15 mouse cellular contexts compared by ENCODE assay signal in genomic region chr14:59862351-59862750, GRCm38 (mm10).
DNase-seq lines count a peak whose midpoint lies in the region; ATAC-seq and TF ChIP-seq lines count a peak whose summit lies in the region.
"Had no signal": no experiment of that assay in that cellular context is flagged by ENCODE, and none has a peak within 500 bp of the region (broad histone marks: within the 10 kb centered on the region; RNA-seq: fewer than 3 reads in every experiment).

No protein-coding gene starts in this region.

- peak; percentile 58 for DNase-seq in hindbrain, embryonic 14.5 days (ENCODE audit: low spot score)
- DNase-seq in hindbrain, embryonic 10.5 days (ENCODE audit: low spot score), result no peak
- peak; percentile 54 for DNase-seq in midbrain, embryonic 14.5 days
- peak; percentile 51 for DNase-seq in hindbrain, postnatal 0 days (ENCODE audit: low spot score)
- DNase-seq in layer of hippocampus, postnatal 10 days (ENCODE audit: low spot score in 2 of 2), result no peak
- no peak for DNase-seq in frontal cortex, adult 2 months (ENCODE audit: extremely low spot score in 1 of 2, low spot score in 1 of 2)
- DNase-seq: cerebellum, adult 11 months; gastrocnemius, postnatal 36 days; liver, embryonic 13.5 days had no signal

- TF ChIP-seq CTCF in hindbrain, postnatal 0 days (IDR thresholded peaks at IDR 0.05; ENCODE audit: low read depth), result no peak

- no peak overlapping the region for H3K4me2 ChIP-seq in hindbrain, embryonic 14.5 days (replicated peaks)
- H3K4me2 ChIP-seq in midbrain, embryonic 14.5 days (ENCODE audit: low read length), result no peak overlapping the region
- H3K4me2 ChIP-seq in midbrain, embryonic 13.5 days (replicated peaks), result no peak overlapping the region
- no peak overlapping the region for H3K4me2 ChIP-seq in hindbrain, postnatal 0 days (ENCODE audit: low read depth, low read length)
- no peak overlapping the region for H3K4me2 ChIP-seq in neural tube, embryonic 15.5 days
- H3K4me2 ChIP-seq: embryonic facial prominence, embryonic 13.5 days; heart, embryonic 11.5 days; liver, embryonic 13.5 days had no signal

- peak; percentile 55; the same call in 1 of the 2 replicates for ATAC-seq in hindbrain, embryonic 14.5 days (ENCODE audit: low FRiP score)
- no peak for ATAC-seq in midbrain, embryonic 14.5 days (ENCODE audit: low FRiP score, low TSS enrichment)
- ATAC-seq in midbrain, embryonic 13.5 days, result no peak
- ATAC-seq in hindbrain, postnatal 0 days, result peak; percentile 58; the same call in 1 of the 2 replicates
- ATAC-seq in neural tube, embryonic 15.5 days (ENCODE audit: low FRiP score), result no peak
- ATAC-seq: intestine, postnatal 0 days had no signal

- no peaks in the 10 kb centered on the region for H3K4me1 ChIP-seq in hindbrain, embryonic 14.5 days (replicated peaks; ENCODE audit: control insufficient read depth, insufficient read depth, low read length)
- no peaks in the 10 kb centered on the region for H3K4me1 ChIP-seq in hindbrain, embryonic 10.5 days (replicated peaks)
- no peaks in the 10 kb centered on the region for H3K4me1 ChIP-seq in midbrain, embryonic 14.5 days (ENCODE audit: control insufficient read depth, insufficient read depth, low read length)
- H3K4me1 ChIP-seq in midbrain, embryonic 13.5 days (replicated peaks), result peaks cover 9% of the 10 kb centered on the region
- no peaks in the 10 kb centered on the region for H3K4me1 ChIP-seq in hindbrain, postnatal 0 days (ENCODE audit: insufficient read depth, low read length)
- 0 out of 2 replicates have a peak, but pooled peaks cover 6% of the 10 kb centered on the region for H3K4me1 ChIP-seq in neural tube, embryonic 15.5 days
- H3K4me1 ChIP-seq: liver, embryonic 13.5 days had no signal

- no peak overlapping the region for H3K9ac ChIP-seq in hindbrain, embryonic 14.5 days
- no peak overlapping the region for H3K9ac ChIP-seq in midbrain, embryonic 14.5 days (replicated peaks; ENCODE audit: low read length)
- H3K9ac ChIP-seq in midbrain, embryonic 13.5 days (replicated peaks), result no peak overlapping the region
- H3K9ac ChIP-seq in hindbrain, postnatal 0 days (replicated peaks; ENCODE audit: low read length), result no peak overlapping the region
- no peak overlapping the region for H3K9ac ChIP-seq in neural tube, embryonic 15.5 days (replicated peaks)
- H3K9ac ChIP-seq: embryonic facial prominence, embryonic 13.5 days; liver, embryonic 13.5 days had no signal

- no peaks in the 10 kb centered on the region for H3K36me3 ChIP-seq in hindbrain, embryonic 14.5 days (replicated peaks; ENCODE audit: control insufficient read depth, insufficient read depth)
- no peaks in the 10 kb centered on the region for H3K36me3 ChIP-seq in hindbrain, embryonic 10.5 days
- no peaks in the 10 kb centered on the region for H3K36me3 ChIP-seq in midbrain, embryonic 14.5 days (ENCODE audit: control insufficient read depth, insufficient read depth, low read length)
- no peaks in the 10 kb centered on the region for H3K36me3 ChIP-seq in midbrain, embryonic 13.5 days
- H3K36me3 ChIP-seq in hindbrain, postnatal 0 days (ENCODE audit: insufficient read depth, low read length), result no peaks in the 10 kb centered on the region
- H3K36me3 ChIP-seq in neural tube, embryonic 15.5 days, result no peaks in the 10 kb centered on the region
- H3K36me3 ChIP-seq: embryonic facial prominence, embryonic 13.5 days; liver, embryonic 13.5 days had no signal

- peaks cover 4% of the 10 kb centered on the region; the same call in 1 of the 2 replicates for H3K9me3 ChIP-seq in hindbrain, embryonic 14.5 days (ENCODE audit: control insufficient read depth, low read length)
- peaks cover 6% of the 10 kb centered on the region; the same call in 1 of the 2 replicates for H3K9me3 ChIP-seq in hindbrain, embryonic 10.5 days
- no peaks in the 10 kb centered on the region for H3K9me3 ChIP-seq in midbrain, embryonic 14.5 days (ENCODE audit: control insufficient read depth, low read length)
- peaks cover 4% of the 10 kb centered on the region; the same call in 1 of the 2 replicates for H3K9me3 ChIP-seq in midbrain, embryonic 13.5 days
- H3K9me3 ChIP-seq in hindbrain, postnatal 0 days (ENCODE audit: low read length), result peaks cover 3% of the 10 kb centered on the region; the same call in 1 of the 2 replicates
- peaks cover 4% of the 10 kb centered on the region; the same call in 1 of the 2 replicates for H3K9me3 ChIP-seq in neural tube, embryonic 15.5 days (replicated peaks)
- H3K9me3 ChIP-seq: liver, embryonic 13.5 days had no signal

- no peak overlapping the region for H3K27ac ChIP-seq in hindbrain, embryonic 14.5 days
- no peak overlapping the region for H3K27ac ChIP-seq in hindbrain, embryonic 10.5 days
- H3K27ac ChIP-seq in midbrain, embryonic 14.5 days (replicated peaks; ENCODE audit: low read depth, low read length), result no peak overlapping the region
- no peak overlapping the region for H3K27ac ChIP-seq in midbrain, embryonic 13.5 days
- no peak overlapping the region for H3K27ac ChIP-seq in hindbrain, postnatal 0 days
- H3K27ac ChIP-seq in neural tube, embryonic 15.5 days (replicated peaks), result 0 out of 2 replicates have a peak overlapping the region, but pooled peaks have one; percentile 1
- H3K27ac ChIP-seq: embryonic facial prominence, embryonic 13.5 days; liver, embryonic 13.5 days had no signal

- H3K4me3 ChIP-seq in hindbrain, embryonic 14.5 days (replicated peaks; ENCODE audit: low read length), result no peak overlapping the region
- H3K4me3 ChIP-seq in hindbrain, embryonic 10.5 days, result no peak overlapping the region
- no peak overlapping the region for H3K4me3 ChIP-seq in midbrain, embryonic 14.5 days (replicated peaks; ENCODE audit: low read depth, low read length)
- H3K4me3 ChIP-seq in midbrain, embryonic 13.5 days (replicated peaks), result no peak overlapping the region
- no peak overlapping the region for H3K4me3 ChIP-seq in hindbrain, postnatal 0 days (ENCODE audit: low read length)
- H3K4me3 ChIP-seq in neural tube, embryonic 15.5 days (replicated peaks), result no peak overlapping the region
- H3K4me3 ChIP-seq: embryonic facial prominence, embryonic 13.5 days; liver, embryonic 13.5 days; myocyte had no signal

- no peaks in the 10 kb centered on the region for H3K27me3 ChIP-seq in hindbrain, embryonic 14.5 days (ENCODE audit: control insufficient read depth, insufficient read depth, low read length)
- H3K27me3 ChIP-seq in hindbrain, embryonic 10.5 days (ENCODE audit: insufficient read depth, poor library complexity, severe bottlenecking), result 0 out of 2 replicates have a peak, but pooled peaks cover 6% of the 10 kb centered on the region
- H3K27me3 ChIP-seq in midbrain, embryonic 14.5 days (ENCODE audit: control insufficient read depth, insufficient read depth, low read length), result no peaks in the 10 kb centered on the region
- H3K27me3 ChIP-seq in midbrain, embryonic 13.5 days, result peaks cover 2% of the 10 kb centered on the region; the same call in 1 of the 2 replicates
- no peaks in the 10 kb centered on the region for H3K27me3 ChIP-seq in hindbrain, postnatal 0 days (ENCODE audit: insufficient read depth, low read length)
- H3K27me3 ChIP-seq in neural tube, embryonic 15.5 days (replicated peaks), result no peaks in the 10 kb centered on the region
- H3K27me3 ChIP-seq: embryonic facial prominence, embryonic 13.5 days; liver, embryonic 13.5 days had no signal

- WGBS in hindbrain, embryonic 14.5 days, result 50% methylated on average over 4 of the region's 4 CpGs
- 80% methylated on average over 4 of the region's 4 CpGs for WGBS in hindbrain, embryonic 10.5 days
- WGBS in midbrain, embryonic 14.5 days, result 26% methylated on average over 4 of the region's 4 CpGs
- WGBS in midbrain, embryonic 13.5 days, result 53% methylated on average over 4 of the region's 4 CpGs
- 23% methylated on average over 4 of the region's 4 CpGs for WGBS in hindbrain, postnatal 0 days
- WGBS in neural tube, embryonic 15.5 days, result 33% methylated on average over 4 of the region's 4 CpGs

Comparison
In these comparisons a context has a peak if more than half of its experiments do, and no peak if none do; other contexts are left out.
1. DNase-seq: peak in hindbrain, embryonic 14.5 days (single experiment), midbrain, embryonic 14.5 days (single experiment) and hindbrain, postnatal 0 days (single experiment); none in hindbrain, embryonic 10.5 days (single experiment), layer of hippocampus, postnatal 10 days (0 of 2) and frontal cortex, adult 2 months (0 of 2).
2. ATAC-seq: peak in hindbrain, embryonic 14.5 days (single experiment) and hindbrain, postnatal 0 days (single experiment); none in midbrain, embryonic 14.5 days (single experiment), midbrain, embryonic 13.5 days (single experiment) and neural tube, embryonic 15.5 days (single experiment).